Mouse (Mus musculus) small intestine, adult 2 months (tissue): ENCODE results near the gene Pou3f1.

Source experiments
- CTCF ChIP-seq: fragments of 200-500 bp; IDR thresholded peaks from 2 replicates; pipeline ENCODE4 v1.5.1; 2012; ENCODE audit warnings: low read depth, mild to moderate bottlenecking, control low read depth, inconsistent platforms, low read length, moderate library complexity, mixed read lengths; ENCODE audit not compliant: insufficient replicate concordance, insufficient read length; ENCODE audit errors: extremely low read depth
- POLR2A ChIP-seq: fragments of 200-500 bp; IDR thresholded peaks from 2 replicates; pipeline ENCODE4 v1.6.1; 2012; ENCODE audit warnings: low read depth, mild to moderate bottlenecking, control low read depth, inconsistent platforms, low read length, moderate library complexity

DNA sequence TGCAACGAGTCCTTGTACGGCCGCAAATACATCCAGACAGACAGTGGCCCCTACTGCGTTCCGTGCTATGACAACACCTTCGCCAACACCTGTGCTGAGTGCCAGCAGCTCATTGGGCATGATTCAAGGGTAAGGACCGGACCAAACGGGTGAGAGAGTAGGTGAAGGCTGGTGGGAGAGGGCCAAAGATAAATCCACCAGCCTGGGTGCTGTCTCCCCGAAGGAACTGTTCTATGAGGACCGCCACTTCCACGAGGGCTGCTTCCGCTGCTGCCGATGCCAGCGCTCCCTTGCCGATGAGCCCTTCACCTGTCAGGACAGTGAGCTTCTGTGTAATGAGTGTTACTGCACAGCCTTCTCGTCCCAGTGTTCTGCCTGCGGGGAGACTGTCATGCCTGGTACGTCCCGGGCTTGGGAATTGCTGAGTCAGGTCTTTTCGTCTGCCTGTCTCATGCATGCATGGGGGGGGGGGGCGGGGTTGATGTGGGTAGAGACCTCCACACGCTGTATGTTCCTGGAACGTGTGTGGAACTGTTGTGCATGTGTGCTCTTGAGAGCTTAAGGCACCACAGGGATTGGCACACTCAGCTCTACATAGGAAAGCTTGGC is 49.2 kb downstream of the Pou3f1 start:
- TF ChIP-seq CTCF = no peak
- TF ChIP-seq POLR2A = no peak
